Mouse (Mus musculus) liver, embryonic 14.5 days (tissue): ENCODE measurements at regions not wholly inside any gene's neighbourhood (a gene's known extent, or its start where the extent isn't known, plus 50 kb on each side); places are given as distances from the start of the nearest gene placed in this dataset.

ENCODE experiments used
- CTCF ChIP-seq: IDR thresholded peaks from 2 replicates; pipeline ENCODE4 v1.5.1; 2016; ENCODE audit warnings: antibody characterized with exemption, low read depth, control low read depth
- EP300 ChIP-seq: IDR thresholded peaks from 2 replicates; pipeline ENCODE4 v1.6.1; 2016; ENCODE audit warnings: antibody characterized with exemption, low read depth

- no peak for TF ChIP-seq CTCF
- no peak for TF ChIP-seq EP300
These were observed 518.5 kb downstream of the Ptprc start for GRCm38 (mm10) chr1:137656900-137657458.
